Mouse (Mus musculus) lung, postnatal 0 days (tissue): ENCODE results near the gene Fuca1. TPM values are rescaled to one million over a fixed set of nuclear protein-coding genes. Genes with fewer than 3 reads are reported as not detected.

Experiments
- ATAC-seq: fragments of 200-750 bp; cut with Nextera tagmentation; 2 replicates; pipeline ENCODE4 v1.8.0; 2017; ENCODE audit warnings: moderate library complexity
- DNase-seq: peaks from one replicate; pipeline ENCODE4 v3.0.0-alpha.2; 2016; ENCODE audit warnings: low spot score
- H3K27ac ChIP-seq: fragments of 300-500 bp; sonication (generic); 2 replicates; pipeline ENCODE4 v1.5.1; 2014; ENCODE audit warnings: antibody characterized with exemption, mild to moderate bottlenecking, low read length, mixed read lengths
- H3K27me3 ChIP-seq: fragments of 300-500 bp; sonication (generic); replicated peaks from 2 replicates; pipeline ENCODE4 v1.6.1; 2014; ENCODE audit warnings: low read length, mixed read lengths; ENCODE audit not compliant: insufficient read depth
- H3K36me3 ChIP-seq: fragments of 300-500 bp; sonication (generic); 2 replicates; pipeline ENCODE4 v1.6.1; 2014; ENCODE audit warnings: low read length, mixed read lengths; ENCODE audit not compliant: insufficient read depth
- H3K4me1 ChIP-seq: fragments of 300-500 bp; sonication (generic); 2 replicates; pipeline ENCODE4 v1.6.1; 2014; ENCODE audit warnings: antibody characterized with exemption, low read depth, low read length, mixed read lengths; ENCODE audit not compliant: insufficient read depth
- H3K4me2 ChIP-seq: fragments of 300-500 bp; sonication (generic); replicated peaks from 2 replicates; pipeline ENCODE4 v1.6.1; 2014; ENCODE audit warnings: low read depth, mild to moderate bottlenecking, low read length, moderate library complexity, mixed read lengths
- H3K4me3 ChIP-seq: fragments of 300-500 bp; sonication (generic); 2 replicates; pipeline ENCODE4 v1.5.1; 2014; ENCODE audit warnings: low read depth, low read length
- H3K9ac ChIP-seq: fragments of 300-500 bp; sonication (generic); replicated peaks from 2 replicates; pipeline ENCODE4 v1.6.1; 2014; ENCODE audit warnings: low read depth, mild to moderate bottlenecking
- H3K9me3 ChIP-seq: fragments of 300-500 bp; sonication (generic); 2 replicates; pipeline ENCODE4 v1.6.1; 2016; ENCODE audit warnings: low read length, mixed read lengths
- CTCF ChIP-seq: IDR thresholded peaks from 2 replicates; pipeline ENCODE4 v1.5.1; 2016; ENCODE audit warnings: antibody characterized with exemption, mild to moderate bottlenecking
- EP300 ChIP-seq: IDR thresholded peaks from 2 replicates; pipeline ENCODE4 v1.6.1; 2016; ENCODE audit warnings: antibody characterized with exemption, mild to moderate bottlenecking, control low read depth
- WGBS: fragments of 180-500 bp; shearing (Covaris S2); extraction: QIAGEN DNeasy Blood & Tissue Kit; methylation state at CpG from one replicate; pipeline ENCODE4 v1.1.7; 2014; 5-methylcytosine and 5-hydroxymethylcytosine counted together
- polyA plus RNA-seq: library from polyadenylated mRNA; unstranded; fragments of >200 nt; fragmentation: Nextera tagmentation; extraction: Ambion mirVana; gene quantifications from 2 replicates; pipeline ENCODE4 v1.2.1, GENCODE M21; 2015

The Fuca1 gene
- polyA plus RNA-seq, 1 experiment from 2014 or later: 131 TPM

GRCm38 (mm10) chr4:135965113-135965512 is 44.6 kb downstream of the Fuca1 start:
- TF ChIP-seq CTCF (no peak), EP300 (no peak)
- Histone ChIP-seq H3K27me3 (no peaks in the 10 kb centered on the region), H3K9ac (no peak overlapping the region), H3K36me3 (peaks cover 16% of the 10 kb centered on the region; the same call in 1 of the 2 replicates), H3K4me2 (no peak overlapping the region), H3K9me3 (no peaks in the 10 kb centered on the region), H3K4me3 (no peak overlapping the region), H3K27ac (peak overlapping the region; percentile 85), H3K4me1 (no peaks in the 10 kb centered on the region)
- ATAC-seq (no peak), DNase-seq (no peak)
- 77% methylated on average over 9 of the region's 9 CpGs for WGBS

DNA sequence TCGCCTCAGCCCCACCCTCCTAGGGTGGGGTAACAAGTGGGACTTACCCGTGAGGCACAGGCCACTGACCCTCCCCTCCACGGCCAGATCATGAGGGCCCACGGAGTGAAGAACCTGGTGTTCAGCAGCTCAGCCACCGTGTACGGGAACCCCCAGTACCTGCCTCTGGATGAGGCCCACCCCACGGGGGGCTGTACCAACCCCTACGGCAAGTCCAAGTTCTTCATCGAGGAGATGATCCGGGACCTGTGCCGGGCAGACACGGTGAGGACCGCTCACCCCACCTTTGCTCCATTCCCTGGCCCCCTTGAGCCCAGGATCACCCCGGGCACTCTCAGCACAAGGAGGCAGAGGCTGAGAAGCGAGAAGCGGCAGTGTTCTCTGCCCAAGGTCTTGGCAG is 45.7 kb downstream of the Fuca1 start:
- Histone ChIP-seq H3K4me2 (no peak overlapping the region), H3K27ac (no peak overlapping the region), H3K4me3 (no peak overlapping the region), H3K9me3 (no peaks in the 10 kb centered on the region), H3K36me3 (peaks cover 16% of the 10 kb centered on the region; the same call in 1 of the 2 replicates), H3K27me3 (no peaks in the 10 kb centered on the region), H3K9ac (no peak overlapping the region), H3K4me1 (no peaks in the 10 kb centered on the region; the same call in 1 of the 2 replicates)
- ATAC-seq: no peak
- 89% methylated on average over 16 of the region's 16 CpGs for WGBS
- no peak for DNase-seq
- no peak for TF ChIP-seq CTCF
- no peak for TF ChIP-seq EP300

GRCm38 (mm10) chr4:135967086-135967760 is 46.7 kb downstream of the Fuca1 start:
- Histone ChIP-seq H3K4me2 (no peak overlapping the region), H3K4me1 (peaks cover 4% of the 10 kb centered on the region; the same call in 1 of the 2 replicates), H3K9me3 (no peaks in the 10 kb centered on the region), H3K27ac (no peak overlapping the region), H3K36me3 (peaks cover 16% of the 10 kb centered on the region; the same call in 1 of the 2 replicates), H3K27me3 (no peaks in the 10 kb centered on the region), H3K9ac (no peak overlapping the region), H3K4me3 (no peak overlapping the region)
- TF ChIP-seq EP300 (no peak), CTCF (no peak)
- DNase-seq (no peak), ATAC-seq (no peak)
- 84% methylated on average over 18 of the region's 18 CpGs for WGBS

- ATAC-seq (no peak), DNase-seq (no peak)
- peaks cover 4% of the 10 kb centered on the region; the same call in 1 of the 2 replicates for H3K4me1 ChIP-seq
- no peak overlapping the region for H3K9ac ChIP-seq
- H3K4me2 ChIP-seq: no peak overlapping the region
- peaks cover 16% of the 10 kb centered on the region; the same call in 1 of the 2 replicates for H3K36me3 ChIP-seq
- no peaks in the 10 kb centered on the region for H3K9me3 ChIP-seq
- TF ChIP-seq EP300 (no peak), CTCF (no peak)
- H3K27ac ChIP-seq: no peak overlapping the region
- no peaks in the 10 kb centered on the region for H3K27me3 ChIP-seq
- no peak overlapping the region for H3K4me3 ChIP-seq
- 58% methylated on average over 13 of the region's 19 CpGs for WGBS
These were observed 47.8 kb downstream of the Fuca1 start for GRCm38 (mm10) chr4:135968271-135968869.

- 84% methylated on average over 13 of the region's 13 CpGs for WGBS
- H3K36me3 ChIP-seq: peaks cover 16% of the 10 kb centered on the region; the same call in 1 of the 2 replicates
- H3K4me1 ChIP-seq: peaks cover 4% of the 10 kb centered on the region; the same call in 1 of the 2 replicates
- DNase-seq (no peak), ATAC-seq (no peak)
- no peaks in the 10 kb centered on the region for H3K27me3 ChIP-seq
- H3K27ac ChIP-seq: no peak overlapping the region
- TF ChIP-seq EP300: no peak
- TF ChIP-seq CTCF: no peak
- H3K9me3 ChIP-seq: no peaks in the 10 kb centered on the region
- H3K4me3 ChIP-seq: no peak overlapping the region
- H3K4me2 ChIP-seq: no peak overlapping the region
- H3K9ac ChIP-seq: no peak overlapping the region
These were observed 48.7 kb downstream of the Fuca1 start for GRCm38 (mm10) chr4:135969070-135969750.

DNA sequence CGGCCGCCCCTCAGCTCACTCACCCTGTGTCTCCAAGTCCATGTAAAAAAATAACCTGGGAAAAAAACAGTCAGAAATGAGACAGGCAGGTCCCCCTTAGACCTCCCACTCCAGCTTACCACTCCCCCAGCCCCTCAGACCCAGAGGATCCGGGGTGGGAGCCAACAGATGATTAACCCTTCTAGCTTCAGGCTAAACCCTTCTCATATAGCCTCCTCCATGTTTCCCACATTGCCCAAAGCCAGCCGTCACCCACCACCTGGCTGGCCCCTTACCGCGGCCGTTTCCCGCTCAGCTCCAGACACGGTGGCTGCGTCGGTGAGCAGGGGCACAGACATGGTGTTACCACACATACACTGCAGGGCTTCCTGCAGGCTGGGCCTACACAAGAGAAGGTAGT is 50.0 kb downstream of the Fuca1 start:
- H3K9me3 ChIP-seq: no peaks in the 10 kb centered on the region
- no peak overlapping the region for H3K9ac ChIP-seq
- peaks cover 4% of the 10 kb centered on the region; the same call in 1 of the 2 replicates for H3K4me1 ChIP-seq
- H3K27me3 ChIP-seq: no peaks in the 10 kb centered on the region
- H3K36me3 ChIP-seq: peaks cover 16% of the 10 kb centered on the region; the same call in 1 of the 2 replicates
- TF ChIP-seq CTCF: no peak
- no peak for TF ChIP-seq EP300
- WGBS: 82% methylated on average over 11 of the region's 11 CpGs
- H3K27ac ChIP-seq: no peak overlapping the region
- H3K4me2 ChIP-seq: no peak overlapping the region
- H3K4me3 ChIP-seq: no peak overlapping the region
- DNase-seq (no peak), ATAC-seq (no peak)
